8 mouse cellular contexts compared by ENCODE assay signal in the genomic region with DNA sequence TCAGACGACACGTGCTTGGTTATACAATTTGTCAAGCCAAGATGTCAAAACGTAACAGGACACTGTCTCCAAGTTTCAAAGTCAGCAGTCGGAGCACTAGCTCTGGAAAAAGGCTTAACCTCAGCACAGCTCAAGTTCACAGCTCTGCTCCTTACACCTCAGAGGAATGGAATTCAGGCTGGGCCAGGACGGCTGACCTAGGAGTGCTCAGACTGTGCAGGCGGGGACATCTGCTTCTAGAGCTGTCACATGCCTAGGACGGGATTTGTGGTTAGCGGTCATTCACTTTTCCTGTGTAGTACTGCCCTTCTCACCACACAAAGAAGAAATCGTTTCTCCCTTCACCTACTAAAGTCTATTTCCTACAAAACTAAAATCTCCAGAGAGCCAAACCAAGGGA. TPM values are rescaled to one million over a fixed set of nuclear protein-coding genes. Genes with fewer than 3 reads are reported as not detected.
DNase-seq lines count a peak whose midpoint lies in the region; ATAC-seq and TF ChIP-seq lines count a peak whose summit lies in the region.

No protein-coding gene starts in this region.

- no peaks in the 10 kb centered on the region for H3K9me3 ChIP-seq in heart, embryonic 16.5 days (replicated peaks; ENCODE audit: control insufficient read depth, low read length)
- no peaks in the 10 kb centered on the region for H3K9me3 ChIP-seq in limb, embryonic 12.5 days
- H3K9me3 ChIP-seq in forebrain, embryonic 16.5 days (ENCODE audit: control insufficient read depth, low read length): no peaks in the 10 kb centered on the region

- no peaks in the 10 kb centered on the region for H3K36me3 ChIP-seq in heart, embryonic 16.5 days (ENCODE audit: control insufficient read depth, insufficient read depth)
- no peaks in the 10 kb centered on the region for H3K36me3 ChIP-seq in limb, embryonic 12.5 days
- no peaks in the 10 kb centered on the region for H3K36me3 ChIP-seq in forebrain, embryonic 16.5 days (ENCODE audit: control insufficient read depth, insufficient read depth)

- 6% methylated on average over 9 of the region's 9 CpGs for WGBS in heart, embryonic 16.5 days
- WGBS in limb, embryonic 12.5 days: 13% methylated on average over 9 of the region's 9 CpGs
- WGBS in forebrain, embryonic 16.5 days: 44% methylated on average over 9 of the region's 9 CpGs

- peak; percentile 91 for ATAC-seq in Patski
- ATAC-seq in heart, embryonic 16.5 days (replicated peaks; ENCODE audit: extremely low read depth, insufficient read depth, low FRiP score): peak; percentile 82
- ATAC-seq in limb, embryonic 12.5 days (ENCODE audit: insufficient number of reproducible peaks, insufficient read depth, low FRiP score, low TSS enrichment, low read depth): peak; percentile 85
- ATAC-seq in forebrain, embryonic 16.5 days: no peak

- peak overlapping the region; percentile 4; the same call in 1 of the 2 replicates for H3K9ac ChIP-seq in heart, embryonic 16.5 days (ENCODE audit: low read length)
- H3K9ac ChIP-seq in limb, embryonic 12.5 days (replicated peaks): no peak overlapping the region
- H3K9ac ChIP-seq in forebrain, embryonic 16.5 days (replicated peaks; ENCODE audit: low read depth, low read length): no peak overlapping the region

- peak overlapping the region; percentile 34; the same call in 1 of the 2 replicates for H3K4me2 ChIP-seq in heart, embryonic 16.5 days (ENCODE audit: low read depth, low read length)
- peak overlapping the region; percentile 17; the same call in 1 of the 2 replicates for H3K4me2 ChIP-seq in limb, embryonic 12.5 days
- no peak overlapping the region for H3K4me2 ChIP-seq in forebrain, embryonic 16.5 days (ENCODE audit: low read length)

- POLR2A ChIA-PET in Patski (lab: Charles Lee): interaction anchor here (0.7 kb wide), 1 partner anchor 48 kb away, joined by 4 read pairs; a partner anchor contains a TSS

- H3K4me1 ChIP-seq in heart, embryonic 16.5 days (ENCODE audit: control insufficient read depth, insufficient read depth, low read length): peaks cover 15% of the 10 kb centered on the region
- H3K4me1 ChIP-seq in limb, embryonic 12.5 days (replicated peaks): peaks cover 17% of the 10 kb centered on the region
- peaks cover 12% of the 10 kb centered on the region for H3K4me1 ChIP-seq in forebrain, embryonic 16.5 days (replicated peaks; ENCODE audit: control insufficient read depth, insufficient read depth, low read length)

- no peaks in the 10 kb centered on the region for H3K27me3 ChIP-seq in Patski
- peaks cover 4% of the 10 kb centered on the region; the same call in 1 of the 2 replicates for H3K27me3 ChIP-seq in heart, embryonic 16.5 days (ENCODE audit: control insufficient read depth, insufficient read depth, low read length)
- H3K27me3 ChIP-seq in limb, embryonic 12.5 days: no peaks in the 10 kb centered on the region
- no peaks in the 10 kb centered on the region for H3K27me3 ChIP-seq in forebrain, embryonic 16.5 days (replicated peaks; ENCODE audit: control insufficient read depth, insufficient read depth, low read length)

- no peak for TF ChIP-seq CTCF in Patski (IDR thresholded peaks at IDR 0.05)

- CTCF ChIA-PET in Patski (lab: Charles Lee): interaction anchor here (0.8 to 1.4 kb wide), 6 partner anchors 10 to 72 kb away, joined by 3 to 4 read pairs (median 3); no protein-coding TSS in a partner anchor

- DNase-seq in Patski (ENCODE audit: low read depth, low spot score): peak; percentile 82
- DNase-seq in embryo, embryonic 9.5 days (ENCODE audit: extremely low spot score): peak; percentile 39
- DNase-seq in left cerebral cortex, postnatal 25 days (ENCODE audit: low spot score in 2 of 2): no peak
- DNase-seq in right cerebral cortex, postnatal 14 days: no peak
- no peak for DNase-seq in left cerebral cortex, adult 9 months (ENCODE audit: low spot score in 2 of 2)

- H3K4me3 ChIP-seq in heart, embryonic 16.5 days (ENCODE audit: low read length): no peak overlapping the region
- no peak overlapping the region for H3K4me3 ChIP-seq in limb, embryonic 12.5 days (replicated peaks)
- H3K4me3 ChIP-seq in forebrain, embryonic 16.5 days (replicated peaks; ENCODE audit: low read length): no peak overlapping the region

- in situ Hi-C loops in Patski (cut with MboI; ENCODE audit: low pct_unique_long_range_greater_than_20kb): no loop called here

- intact Hi-C loops in left cerebral cortex, postnatal 25 days (cut with DNase I): no loop called here

- peak overlapping the region; percentile 71 for H3K27ac ChIP-seq in heart, embryonic 16.5 days (ENCODE audit: low read length)
- peak overlapping the region; percentile 66; the same call in 1 of the 2 replicates for H3K27ac ChIP-seq in limb, embryonic 12.5 days
- H3K27ac ChIP-seq in forebrain, embryonic 16.5 days (ENCODE audit: low read length): no peak overlapping the region

RNA-seq across cellular contexts. Expression of a gene that starts 3.9 kb away (rescaled TPM):
- 41.7 TPM for polyA plus RNA-seq in Patski (2021)
- polyA plus RNA-seq in heart, embryonic 16.5 days (2015; fragmentation: Nextera tagmentation; extraction: Ambion mirVana): 14.4 and 14.7 TPM in 2 replicates
- 32.6 and 32.9 TPM in 2 replicates for polyA plus RNA-seq in limb, embryonic 12.5 days (2016; fragmentation: Nextera tagmentation; extraction: Ambion mirVana)
- total RNA-seq in left cerebral cortex, postnatal 25 days (2021): 10 to 100 TPM; 44.9 to 46.1 TPM
- polyA plus RNA-seq in forebrain, embryonic 16.5 days (2015; fragmentation: Nextera tagmentation; extraction: Ambion mirVana): 25.5 and 28.6 TPM in 2 replicates

RNA-seq across cellular contexts. Expression of a gene that starts 22.1 kb away (rescaled TPM):
- polyA plus RNA-seq in Patski (2021): 0.17 TPM
- 0.54 and 0.63 TPM in 2 replicates for polyA plus RNA-seq in heart, embryonic 16.5 days (2015; fragmentation: Nextera tagmentation; extraction: Ambion mirVana)
- polyA plus RNA-seq in limb, embryonic 12.5 days (2016; fragmentation: Nextera tagmentation; extraction: Ambion mirVana): 5.4 and 7.5 TPM in 2 replicates
- under 1 TPM; 0.11 to 0.18 TPM for total RNA-seq in left cerebral cortex, postnatal 25 days (2021)
- polyA plus RNA-seq in forebrain, embryonic 16.5 days (2015; fragmentation: Nextera tagmentation; extraction: Ambion mirVana): 0.15 and 1.1 TPM in 2 replicates

RNA-seq across cellular contexts. Expression of a gene that starts 48.4 kb away (rescaled TPM):
- polyA plus RNA-seq in Patski (2021): 550 TPM
- 283 and 313 TPM in 2 replicates for polyA plus RNA-seq in heart, embryonic 16.5 days (2015; fragmentation: Nextera tagmentation; extraction: Ambion mirVana)
- polyA plus RNA-seq in limb, embryonic 12.5 days (2016; fragmentation: Nextera tagmentation; extraction: Ambion mirVana): 278 and 287 TPM in 2 replicates
- 100 to 1,000 TPM; 173 to 188 TPM for total RNA-seq in left cerebral cortex, postnatal 25 days (2021)
- 280 and 300 TPM in 2 replicates for polyA plus RNA-seq in forebrain, embryonic 16.5 days (2015; fragmentation: Nextera tagmentation; extraction: Ambion mirVana)

RNA-seq across cellular contexts. Expression of a gene that starts 60.0 kb away (rescaled TPM):
- polyA plus RNA-seq in Patski (2021): 14.7 TPM
- polyA plus RNA-seq in heart, embryonic 16.5 days (2015; fragmentation: Nextera tagmentation; extraction: Ambion mirVana): 14.8 and 18.9 TPM in 2 replicates
- 15.7 and 17.2 TPM in 2 replicates for polyA plus RNA-seq in limb, embryonic 12.5 days (2016; fragmentation: Nextera tagmentation; extraction: Ambion mirVana)
- 1 to 10 TPM; 3.2 to 5.2 TPM for total RNA-seq in left cerebral cortex, postnatal 25 days (2021)
- 8.9 and 12.2 TPM in 2 replicates for polyA plus RNA-seq in forebrain, embryonic 16.5 days (2015; fragmentation: Nextera tagmentation; extraction: Ambion mirVana)

Comparison
In these comparisons a context has a peak if more than half of its experiments do, and no peak if none do; other contexts are left out.
1. DNase-seq: peak in Patski (single experiment) and embryo, embryonic 9.5 days (single experiment); none in left cerebral cortex, postnatal 25 days (0 of 2), right cerebral cortex, postnatal 14 days (single experiment) and left cerebral cortex, adult 9 months (0 of 2).